Mouse (Mus musculus): ENCODE results near the gene Gm12216. TPM values are rescaled to one million over a fixed set of nuclear protein-coding genes. Genes with fewer than 3 reads are reported as not detected.
A peak's percentile ranks its signal among the peaks of the same experiment; 100 is the strongest.

Gm12216 gene
- polyA plus RNA-seq, 1 experiment from 2014 or later, result not detected

DNA sequence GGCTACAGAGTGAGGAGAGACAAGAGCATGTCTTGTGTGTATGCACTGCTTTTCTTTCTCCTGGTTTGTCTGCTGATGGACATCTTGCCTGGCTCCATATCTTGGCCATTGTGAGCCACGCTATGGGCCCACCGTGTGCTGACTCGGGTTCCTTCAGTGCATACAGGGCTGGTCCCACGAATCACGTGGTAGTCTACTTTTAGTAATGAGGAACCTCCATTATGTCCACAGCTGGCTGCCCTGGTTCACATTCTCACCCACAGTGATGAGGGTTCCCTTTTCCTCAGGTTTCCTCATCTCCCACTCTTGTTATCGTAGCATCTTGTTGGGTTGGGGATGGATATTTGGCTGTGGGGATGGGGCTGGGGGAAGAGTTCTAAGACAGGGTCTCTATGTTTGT is 110.4 kb downstream of the Gm12216 start:
- H3K4me1 ChIP-seq (ENCODE audit: control insufficient read depth, insufficient read depth, low read length), result no peaks in the 10 kb centered on the region
- no peak overlapping the region for H3K4me2 ChIP-seq (ENCODE audit: low read depth, severe bottlenecking)
- DNase-seq (ENCODE audit: low spot score) (no peak), ATAC-seq (ENCODE audit: insufficient number of reproducible peaks, low FRiP score, low TSS enrichment, low read depth) (no peak)
- H3K36me3 ChIP-seq (ENCODE audit: control insufficient read depth, insufficient read depth, low read length), result no peaks in the 10 kb centered on the region
- no peaks in the 10 kb centered on the region for H3K9me3 ChIP-seq (ENCODE audit: control insufficient read depth, low read length)
- WGBS, result 91% methylated on average over 6 of the region's 6 CpGs
- H3K27ac ChIP-seq (replicated peaks; ENCODE audit: low read depth, low read length), result no peak overlapping the region
- H3K9ac ChIP-seq (ENCODE audit: low read length), result no peak overlapping the region
- no peak overlapping the region for H3K4me3 ChIP-seq (ENCODE audit: low read depth, low read length)
- H3K27me3 ChIP-seq (ENCODE audit: control insufficient read depth, insufficient read depth, low read length), result no peaks in the 10 kb centered on the region

DNA sequence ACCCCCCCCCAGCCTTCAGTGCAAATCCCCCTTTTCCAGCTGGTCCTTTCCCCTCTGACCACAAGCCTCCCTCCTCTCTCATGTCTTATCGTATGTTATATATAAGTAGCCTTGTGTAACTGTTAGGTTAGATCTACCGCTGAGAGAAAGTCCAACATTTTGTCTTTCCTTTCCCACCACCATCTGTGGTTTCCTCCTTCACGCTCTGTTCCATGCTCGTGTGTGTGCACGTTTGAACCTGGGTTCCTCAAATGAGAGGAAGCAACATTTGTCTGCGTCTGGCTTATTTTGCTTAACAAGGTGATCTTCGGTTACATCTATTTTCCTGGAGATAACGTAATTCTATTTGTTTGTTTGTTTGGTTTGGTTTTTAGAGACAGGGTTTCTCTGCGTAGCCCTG is 111.1 kb downstream of the Gm12216 start:
- Histone ChIP-seq H3K4me2 (ENCODE audit: low read depth, severe bottlenecking) (no peak overlapping the region), H3K9me3 (ENCODE audit: control insufficient read depth, low read length) (no peaks in the 10 kb centered on the region), H3K36me3 (ENCODE audit: control insufficient read depth, insufficient read depth, low read length) (no peaks in the 10 kb centered on the region), H3K4me3 (ENCODE audit: low read depth, low read length) (no peak overlapping the region), H3K4me1 (ENCODE audit: control insufficient read depth, insufficient read depth, low read length) (no peaks in the 10 kb centered on the region), H3K27me3 (ENCODE audit: control insufficient read depth, insufficient read depth, low read length) (no peaks in the 10 kb centered on the region), H3K9ac (ENCODE audit: low read length) (no peak overlapping the region), H3K27ac (replicated peaks; ENCODE audit: low read depth, low read length) (no peak overlapping the region)
- WGBS, result 93% methylated on average over 9 of the region's 9 CpGs
- no peak for DNase-seq (ENCODE audit: low spot score)
- no peak for ATAC-seq (ENCODE audit: insufficient number of reproducible peaks, low FRiP score, low TSS enrichment, low read depth)

DNA sequence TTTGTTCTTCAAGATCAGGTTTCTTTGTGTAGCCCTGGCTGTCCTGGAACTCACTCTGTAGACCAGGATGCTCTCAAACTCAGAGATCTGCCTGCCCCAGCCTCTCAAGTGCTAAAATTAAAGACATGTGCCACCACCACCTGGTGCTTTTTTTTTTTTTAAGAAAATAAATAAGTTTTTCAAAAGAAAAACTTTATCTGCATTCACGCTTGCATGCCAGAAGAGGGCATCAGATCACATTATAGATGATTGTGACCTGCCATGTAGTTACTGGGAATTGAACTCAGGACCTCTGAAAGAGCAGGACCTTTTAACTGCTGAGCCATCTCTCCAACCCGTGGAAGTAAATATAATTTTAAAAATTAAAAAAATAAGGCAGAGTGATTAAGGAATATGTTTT is 113.8 kb downstream of the Gm12216 start:
- no peaks in the 10 kb centered on the region for H3K9me3 ChIP-seq (ENCODE audit: control insufficient read depth, low read length)
- H3K27ac ChIP-seq (replicated peaks; ENCODE audit: low read depth, low read length), result no peak overlapping the region
- H3K4me3 ChIP-seq (ENCODE audit: low read depth, low read length), result no peak overlapping the region
- WGBS, result 92% methylated on average over 2 of the region's 2 CpGs
- H3K4me1 ChIP-seq (ENCODE audit: control insufficient read depth, insufficient read depth, low read length), result no peaks in the 10 kb centered on the region
- no peak overlapping the region for H3K4me2 ChIP-seq (ENCODE audit: low read depth, severe bottlenecking)
- no peaks in the 10 kb centered on the region for H3K36me3 ChIP-seq (ENCODE audit: control insufficient read depth, insufficient read depth, low read length)
- no peak overlapping the region for H3K9ac ChIP-seq (ENCODE audit: low read length)
- ATAC-seq (ENCODE audit: insufficient number of reproducible peaks, low FRiP score, low TSS enrichment, low read depth), result no peak
- no peak for DNase-seq (ENCODE audit: low spot score)
- no peaks in the 10 kb centered on the region for H3K27me3 ChIP-seq (ENCODE audit: control insufficient read depth, insufficient read depth, low read length)

DNA sequence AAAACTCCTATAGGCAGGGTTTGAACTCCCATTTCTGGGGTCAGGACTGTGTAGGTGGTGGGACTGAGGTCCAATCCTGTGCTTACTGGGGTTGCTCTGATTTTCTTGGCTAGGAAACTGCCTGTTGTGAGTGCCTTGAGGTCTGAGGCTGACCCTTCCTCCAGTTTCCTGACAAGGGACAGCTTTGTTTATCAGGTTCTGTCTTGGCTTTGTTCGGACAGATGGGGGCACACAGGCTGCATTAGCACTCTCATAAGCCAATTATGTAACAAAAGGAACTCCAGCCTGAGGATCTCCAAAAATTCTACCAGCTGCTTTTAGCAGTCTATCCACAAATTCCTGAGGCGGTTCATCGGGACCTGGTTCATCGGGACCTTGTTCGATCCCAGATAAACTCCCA is 116.7 kb downstream of the Gm12216 start:
- no peak overlapping the region for H3K9ac ChIP-seq (ENCODE audit: low read length)
- no peaks in the 10 kb centered on the region for H3K36me3 ChIP-seq (ENCODE audit: control insufficient read depth, insufficient read depth, low read length)
- H3K27ac ChIP-seq (replicated peaks; ENCODE audit: low read depth, low read length), result no peak overlapping the region
- H3K4me3 ChIP-seq (ENCODE audit: low read depth, low read length), result no peak overlapping the region
- 54% methylated on average over 5 of the region's 5 CpGs for WGBS
- ATAC-seq (ENCODE audit: insufficient number of reproducible peaks, low FRiP score, low TSS enrichment, low read depth) (no peak), DNase-seq (ENCODE audit: low spot score) (no peak)
- no peaks in the 10 kb centered on the region for H3K4me1 ChIP-seq (ENCODE audit: control insufficient read depth, insufficient read depth, low read length)
- no peaks in the 10 kb centered on the region for H3K9me3 ChIP-seq (ENCODE audit: control insufficient read depth, low read length)
- no peaks in the 10 kb centered on the region for H3K27me3 ChIP-seq (ENCODE audit: control insufficient read depth, insufficient read depth, low read length)
- H3K4me2 ChIP-seq (ENCODE audit: low read depth, severe bottlenecking), result no peak overlapping the region

DNA sequence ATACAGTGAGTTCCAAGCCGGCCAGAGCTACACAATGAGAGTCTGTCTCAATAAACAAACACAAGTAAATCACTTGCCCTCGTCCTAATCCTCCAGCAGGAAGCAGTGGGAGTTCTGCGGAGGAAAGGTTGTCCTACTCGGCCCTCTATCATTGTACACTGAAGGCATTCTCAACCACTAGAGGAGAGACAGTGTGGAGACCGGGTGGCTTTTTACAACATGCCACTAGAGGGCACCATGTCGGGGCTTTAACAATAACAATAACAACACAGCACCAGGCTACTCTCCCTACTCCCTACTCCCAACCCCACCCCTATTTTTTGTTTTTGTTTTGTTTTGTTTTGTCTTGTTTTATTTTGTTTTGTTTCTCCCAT is 121.5 kb downstream of the Gm12216 start:
- H3K27ac ChIP-seq (replicated peaks; ENCODE audit: low read depth, low read length), result no peak overlapping the region
- H3K9ac ChIP-seq (ENCODE audit: low read length), result no peak overlapping the region
- H3K4me2 ChIP-seq (ENCODE audit: low read depth, severe bottlenecking), result no peak overlapping the region
- whole genome bisulfite sequencing, result 45% methylated on average over 6 of the region's 6 CpGs
- ATAC-seq (ENCODE audit: insufficient number of reproducible peaks, low FRiP score, low TSS enrichment, low read depth), result no peak
- H3K27me3 ChIP-seq (ENCODE audit: control insufficient read depth, insufficient read depth, low read length), result no peaks in the 10 kb centered on the region
- H3K4me1 ChIP-seq (ENCODE audit: control insufficient read depth, insufficient read depth, low read length), result no peaks in the 10 kb centered on the region
- H3K36me3 ChIP-seq (ENCODE audit: control insufficient read depth, insufficient read depth, low read length), result no peaks in the 10 kb centered on the region
- H3K4me3 ChIP-seq (ENCODE audit: low read depth, low read length), result no peak overlapping the region
- DNase-seq (ENCODE audit: low spot score), result peak; percentile 61
- H3K9me3 ChIP-seq (ENCODE audit: control insufficient read depth, low read length), result no peaks in the 10 kb centered on the region

DNA sequence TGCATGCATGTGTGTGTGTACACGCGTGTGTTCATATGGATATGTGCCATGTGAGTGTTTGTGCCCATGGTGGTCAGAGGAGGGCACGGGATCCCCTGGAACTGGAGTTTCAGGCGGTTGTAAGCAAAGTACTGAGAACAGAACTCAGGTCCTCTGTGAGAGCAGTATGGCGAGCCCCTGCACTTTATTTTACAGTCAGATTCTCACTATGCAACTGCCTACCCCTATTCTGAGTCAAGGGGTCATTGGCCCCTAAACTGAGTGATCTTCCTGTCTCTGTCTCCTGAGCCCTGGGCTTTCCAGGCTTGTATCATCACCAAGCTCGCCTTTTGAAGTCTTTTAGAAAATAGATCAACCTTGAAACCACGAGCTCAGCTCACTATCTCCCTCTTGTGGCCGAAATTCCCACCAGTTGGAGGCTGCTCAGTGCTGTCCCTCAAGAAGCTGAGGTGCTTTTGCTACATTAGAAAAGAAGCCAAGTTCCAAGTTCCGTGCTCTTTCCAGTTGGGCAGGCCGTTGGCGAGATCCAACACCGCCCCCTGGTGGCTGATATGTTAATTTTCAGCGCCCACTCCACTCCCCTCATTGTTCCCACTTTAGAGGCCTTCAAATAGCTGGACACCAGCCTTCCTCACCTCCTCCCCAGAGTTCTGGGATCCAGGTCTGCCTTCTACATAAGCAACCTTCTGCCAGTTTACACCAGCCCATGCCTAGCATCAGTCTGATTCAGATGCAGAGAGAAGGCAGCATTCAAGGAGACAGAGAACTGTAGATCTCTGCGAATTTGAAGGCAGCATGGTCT is 122.1 kb downstream of the Gm12216 start:
- H3K36me3 ChIP-seq (ENCODE audit: control insufficient read depth, insufficient read depth, low read length), result no peaks in the 10 kb centered on the region
- H3K4me1 ChIP-seq (ENCODE audit: control insufficient read depth, insufficient read depth, low read length), result no peaks in the 10 kb centered on the region
- no peaks in the 10 kb centered on the region for H3K9me3 ChIP-seq (ENCODE audit: control insufficient read depth, low read length)
- no peak overlapping the region for H3K4me3 ChIP-seq (ENCODE audit: low read depth, low read length)
- no peak overlapping the region for H3K27ac ChIP-seq (replicated peaks; ENCODE audit: low read depth, low read length)
- no peaks in the 10 kb centered on the region for H3K27me3 ChIP-seq (ENCODE audit: control insufficient read depth, insufficient read depth, low read length)
- WGBS, result 50% methylated on average over 14 of the region's 14 CpGs
- no peak overlapping the region for H3K9ac ChIP-seq (ENCODE audit: low read length)
- peak; percentile 88 for DNase-seq (ENCODE audit: low spot score)
- peak; percentile 39; the same call in 1 of the 2 replicates for ATAC-seq (ENCODE audit: insufficient number of reproducible peaks, low FRiP score, low TSS enrichment, low read depth)
- no peak overlapping the region for H3K4me2 ChIP-seq (ENCODE audit: low read depth, severe bottlenecking)

DNA sequence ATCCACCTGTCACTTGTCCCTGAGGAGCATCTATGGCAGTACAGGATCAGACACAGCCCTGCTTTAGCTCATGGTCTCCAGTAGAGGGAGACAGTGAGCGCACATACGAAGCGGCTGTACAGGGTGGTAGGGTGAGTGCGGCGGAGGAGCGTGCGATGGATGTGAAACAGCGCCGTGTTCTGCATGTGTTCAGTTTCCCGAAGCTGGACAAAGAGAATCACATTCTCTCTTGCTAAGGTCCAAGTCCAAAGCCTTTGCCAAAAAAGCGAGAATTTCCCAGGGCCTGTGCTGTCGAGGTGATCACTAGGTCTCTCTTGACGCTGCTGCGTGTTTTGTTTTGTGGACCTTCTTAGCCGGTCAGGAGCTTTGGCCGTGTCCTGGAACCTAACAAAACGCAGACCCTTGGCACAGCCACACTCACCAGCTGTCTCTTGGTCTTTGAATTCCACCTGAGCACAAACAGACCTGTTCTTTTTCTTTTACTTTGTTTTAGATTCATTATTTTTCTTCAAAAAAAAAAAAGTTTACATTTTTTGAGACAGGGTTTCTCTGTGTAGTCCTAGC is 123.3 kb downstream of the Gm12216 start:
- 33% methylated on average over 17 of the region's 17 CpGs for WGBS
- no peak overlapping the region for H3K4me3 ChIP-seq (ENCODE audit: low read depth, low read length)
- no peak overlapping the region for H3K4me2 ChIP-seq (ENCODE audit: low read depth, severe bottlenecking)
- H3K9ac ChIP-seq (ENCODE audit: low read length), result no peak overlapping the region
- no peak overlapping the region for H3K27ac ChIP-seq (replicated peaks; ENCODE audit: low read depth, low read length)
- no peaks in the 10 kb centered on the region for H3K4me1 ChIP-seq (ENCODE audit: control insufficient read depth, insufficient read depth, low read length)
- no peaks in the 10 kb centered on the region for H3K27me3 ChIP-seq (ENCODE audit: control insufficient read depth, insufficient read depth, low read length)
- ATAC-seq (ENCODE audit: insufficient number of reproducible peaks, low FRiP score, low TSS enrichment, low read depth) (no peak), DNase-seq (ENCODE audit: low spot score) (peak; percentile 80)
- H3K36me3 ChIP-seq (ENCODE audit: control insufficient read depth, insufficient read depth, low read length), result no peaks in the 10 kb centered on the region
- no peaks in the 10 kb centered on the region for H3K9me3 ChIP-seq (ENCODE audit: control insufficient read depth, low read length)

DNA sequence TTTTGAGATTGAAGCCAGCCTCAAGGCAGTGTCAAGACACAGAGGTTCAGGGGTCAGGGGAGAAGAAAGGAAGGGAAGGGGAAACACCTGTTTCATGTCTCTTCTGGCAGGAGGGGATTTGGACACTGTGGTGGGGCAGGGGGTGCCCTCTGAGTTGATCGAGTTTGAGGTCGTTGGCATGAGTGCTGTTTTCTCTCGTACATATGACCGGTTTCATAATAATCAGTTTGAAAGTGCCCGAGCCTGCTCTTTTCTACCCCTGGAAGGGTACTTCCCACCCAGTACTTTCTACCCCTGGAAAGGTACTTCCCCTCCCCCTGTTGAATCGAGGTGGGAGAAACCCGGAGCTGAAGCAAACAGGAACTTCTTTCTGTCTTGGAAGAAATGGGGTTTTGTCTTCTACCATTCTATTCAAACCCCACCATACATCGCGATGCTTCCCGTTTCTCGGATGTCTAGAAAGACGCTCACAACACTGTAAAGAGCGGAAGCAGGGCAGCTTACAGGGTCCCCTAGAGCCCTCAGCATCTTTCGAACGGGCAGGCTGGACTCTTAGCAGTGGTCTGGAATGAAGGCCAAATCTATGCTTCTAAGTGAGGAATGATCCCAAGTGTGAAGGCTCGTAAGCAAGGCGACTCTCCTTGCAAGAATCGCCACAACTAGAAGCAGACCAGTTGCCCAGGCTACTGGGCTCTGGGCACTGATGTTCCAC is 123.9 kb downstream of the Gm12216 start:
- no peak overlapping the region for H3K4me2 ChIP-seq (ENCODE audit: low read depth, severe bottlenecking)
- ATAC-seq (ENCODE audit: insufficient number of reproducible peaks, low FRiP score, low TSS enrichment, low read depth) (no peak), DNase-seq (ENCODE audit: low spot score) (no peak)
- no peaks in the 10 kb centered on the region for H3K27me3 ChIP-seq (ENCODE audit: control insufficient read depth, insufficient read depth, low read length)
- WGBS, result 72% methylated on average over 18 of the region's 18 CpGs
- no peak overlapping the region for H3K27ac ChIP-seq (replicated peaks; ENCODE audit: low read depth, low read length)
- H3K9ac ChIP-seq (ENCODE audit: low read length), result no peak overlapping the region
- H3K4me1 ChIP-seq (ENCODE audit: control insufficient read depth, insufficient read depth, low read length), result no peaks in the 10 kb centered on the region
- H3K36me3 ChIP-seq (ENCODE audit: control insufficient read depth, insufficient read depth, low read length), result no peaks in the 10 kb centered on the region
- H3K4me3 ChIP-seq (ENCODE audit: low read depth, low read length), result no peak overlapping the region
- H3K9me3 ChIP-seq (ENCODE audit: control insufficient read depth, low read length), result no peaks in the 10 kb centered on the region
